Mouse (Mus musculus): ENCODE measurements around the gene Ubash3b.

GRCm38 (mm10) chr9:41181372-41181771 is 19.9 kb upstream of the Ubash3b start:
- TF ChIP-seq GATA1 (IDR thresholded peaks at IDR 0.05; ENCODE audit: borderline replicate concordance, low read length) (no peak), FLI1 (IDR thresholded peaks at IDR 0.05; ENCODE audit: low read length) (no peak)

Measured in megakaryocyte, embryonic 14.5 days (primary cell).